ENCODE assay signal across 8 mouse cellular contexts in the genomic region with DNA sequence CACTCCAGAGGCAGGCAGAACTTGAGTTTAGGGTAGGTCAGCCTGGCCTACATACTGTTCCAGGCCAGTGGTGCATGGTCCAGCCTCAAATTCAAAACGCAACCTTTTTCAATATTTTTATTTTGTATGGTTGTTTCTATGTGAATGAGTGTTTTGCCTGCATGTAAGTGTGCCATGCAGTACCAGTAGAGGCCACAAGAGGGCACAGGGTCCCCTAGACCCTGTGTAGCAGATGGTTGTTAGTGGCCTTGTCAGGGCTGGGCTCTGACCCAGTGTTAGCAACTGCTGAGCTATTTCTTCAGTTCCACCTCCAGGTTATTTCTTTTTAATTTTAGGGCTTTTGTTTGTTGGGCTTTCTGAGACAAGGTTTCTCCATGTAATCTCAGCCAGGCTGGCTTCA. TPM values are rescaled to one million over a fixed set of nuclear protein-coding genes. Genes with fewer than 3 reads are reported as not detected.
DNase-seq lines count a peak whose midpoint lies in the region; ATAC-seq and TF ChIP-seq lines count a peak whose summit lies in the region.

No protein-coding gene starts in this region.

- no peak overlapping the region for H3K4me2 ChIP-seq in midbrain, embryonic 11.5 days

- DNase-seq in adipocyte (ENCODE audit: low spot score): peak; percentile 81
- peak; percentile 81 to 91 for DNase-seq in cerebellum, postnatal 25 days
- DNase-seq in gastrocnemius, adult 2 months: peak; percentile 81
- DNase-seq in hindlimb bud, embryonic 11.5 days (ENCODE audit: extremely low spot score, low read depth, low spot score): peak; percentile 77
- DNase-seq in left cerebral cortex, postnatal 25 days (ENCODE audit: low spot score in 2 of 2): peak; percentile 55 to 63
- DNase-seq in midbrain, embryonic 11.5 days (ENCODE audit: low spot score, missing footprints): peak; percentile 97
- peak; percentile 84 for DNase-seq in skeletal muscle tissue, adult 2 months (ENCODE audit: low read depth, low spot score)
- peak; percentile 52 for DNase-seq in yolk sac, embryonic 10.5 days (ENCODE audit: low spot score)

- H3K27me3 ChIP-seq in midbrain, embryonic 11.5 days (ENCODE audit: control insufficient read depth, insufficient read depth, low read length): no peaks in the 10 kb centered on the region

- H3K36me3 ChIP-seq in midbrain, embryonic 11.5 days (ENCODE audit: control insufficient read depth, insufficient read depth, low read length): no peaks in the 10 kb centered on the region

- intact Hi-C loops in gastrocnemius, adult 2 months (cut with DNase I): loop anchor here (1.0 kb wide), 2 partner anchors 101 to 105 kb away; no protein-coding TSS in a partner anchor
- intact Hi-C loops in left cerebral cortex, postnatal 25 days (cut with DNase I): loop anchor here (1.0 kb wide), 2 partner anchors 27 to 105 kb away; no protein-coding TSS in a partner anchor

- H3K9me3 ChIP-seq in midbrain, embryonic 11.5 days (ENCODE audit: control insufficient read depth, low read length): no peaks in the 10 kb centered on the region

- ATAC-seq in midbrain, embryonic 11.5 days (ENCODE audit: low FRiP score): peak; percentile 68; the same call in 1 of the 2 replicates

- no peak overlapping the region for H3K27ac ChIP-seq in gastrocnemius, adult 2 months
- H3K27ac ChIP-seq in midbrain, embryonic 11.5 days (ENCODE audit: low read depth, low read length): no peak overlapping the region

- TF ChIP-seq CTCF in gastrocnemius, adult 2 months (IDR thresholded peaks at IDR 0.05): peak; percentile 94

- 11% methylated on average over 1 of the region's 1 CpGs for WGBS in midbrain, embryonic 11.5 days

- H3K9ac ChIP-seq in midbrain, embryonic 11.5 days (ENCODE audit: low read length): no peak overlapping the region

- H3K4me3 ChIP-seq in gastrocnemius, adult 2 months: no peak overlapping the region
- no peak overlapping the region for H3K4me3 ChIP-seq in midbrain, embryonic 11.5 days (ENCODE audit: low read depth, low read length)

- no peaks in the 10 kb centered on the region for H3K4me1 ChIP-seq in midbrain, embryonic 11.5 days (ENCODE audit: control insufficient read depth, insufficient read depth, low read length)

RNA-seq across cellular contexts. Expression of gene Zbtb8os, which starts 15.1 kb away (rescaled TPM):
- total RNA-seq in gastrocnemius, adult 2 months (2021): 10 to 100 TPM; 24.8 to 28.9 TPM
- total RNA-seq in left cerebral cortex, postnatal 25 days (2021): 10 to 100 TPM; 23.8 to 26.4 TPM
- 42.7 and 45.0 TPM in 2 replicates for polyA plus RNA-seq in midbrain, embryonic 11.5 days (2014; fragmentation: Nextera tagmentation; extraction: Ambion mirVana)

RNA-seq across cellular contexts. Expression of gene Rbbp4, which starts 15.5 kb away (rescaled TPM):
- total RNA-seq in gastrocnemius, adult 2 months (2021): 10 to 100 TPM; 38.5 to 46.9 TPM
- 100 to 1,000 TPM; 121 to 127 TPM for total RNA-seq in left cerebral cortex, postnatal 25 days (2021)
- 561 and 604 TPM in 2 replicates for polyA plus RNA-seq in midbrain, embryonic 11.5 days (2014; fragmentation: Nextera tagmentation; extraction: Ambion mirVana)

RNA-seq across cellular contexts. Expression of gene Zbtb8a, which starts 27.3 kb away (rescaled TPM):
- total RNA-seq in gastrocnemius, adult 2 months (2021): 1 to 10 TPM in 1 of 2 experiments, under 1 TPM in 1; 0.61 to 1.3 TPM
- 1 to 10 TPM; 5.8 to 5.9 TPM for total RNA-seq in left cerebral cortex, postnatal 25 days (2021)
- 6.7 and 8.3 TPM in 2 replicates for polyA plus RNA-seq in midbrain, embryonic 11.5 days (2014; fragmentation: Nextera tagmentation; extraction: Ambion mirVana)
